Mouse (Mus musculus) urinary bladder, adult 18-20 months (tissue): ENCODE measurements around the gene Gm42674.

Source experiments
- DNase-seq, 2 experiments: peaks; one replicate each; pipeline ENCODE4 v3.0.0; 2022; ENCODE audit warnings: low spot score in 2 of 2, mixed read lengths in 2 of 2

The Gm42674 gene

DNA sequence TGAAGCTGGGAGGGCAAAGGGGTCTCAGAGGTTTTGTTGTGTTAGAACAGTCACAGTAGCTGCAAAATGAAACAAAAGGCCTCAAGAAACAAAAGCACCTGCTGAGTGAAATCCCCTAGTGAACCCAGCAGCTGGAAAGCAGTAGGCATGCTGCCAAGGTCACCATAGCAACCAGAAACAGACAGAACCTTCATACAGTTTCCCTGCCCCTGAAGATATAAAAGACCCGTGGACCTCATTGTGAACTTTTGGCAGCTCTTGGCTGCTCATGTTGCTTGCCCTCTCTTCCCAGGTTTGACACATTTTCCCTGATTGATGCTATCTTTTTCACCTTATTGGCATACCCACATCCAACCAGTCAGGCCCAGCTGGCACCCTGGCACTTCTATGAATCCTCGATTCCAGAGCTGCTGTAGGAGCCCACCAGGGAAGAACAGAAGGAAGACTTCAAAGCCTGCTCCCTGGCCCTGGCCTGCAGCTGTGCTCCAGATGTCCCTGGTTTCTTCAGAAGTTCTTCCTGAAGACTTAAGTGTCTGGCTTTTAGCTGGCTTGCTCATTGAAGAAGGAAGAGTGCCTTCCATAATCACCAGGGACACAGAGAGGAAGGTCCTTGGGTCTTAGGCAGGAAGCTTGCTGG is 21.8 kb downstream of the Gm42674 start:
- peak in 1 of 2 experiments; percentile 8 for DNase-seq

DNA sequence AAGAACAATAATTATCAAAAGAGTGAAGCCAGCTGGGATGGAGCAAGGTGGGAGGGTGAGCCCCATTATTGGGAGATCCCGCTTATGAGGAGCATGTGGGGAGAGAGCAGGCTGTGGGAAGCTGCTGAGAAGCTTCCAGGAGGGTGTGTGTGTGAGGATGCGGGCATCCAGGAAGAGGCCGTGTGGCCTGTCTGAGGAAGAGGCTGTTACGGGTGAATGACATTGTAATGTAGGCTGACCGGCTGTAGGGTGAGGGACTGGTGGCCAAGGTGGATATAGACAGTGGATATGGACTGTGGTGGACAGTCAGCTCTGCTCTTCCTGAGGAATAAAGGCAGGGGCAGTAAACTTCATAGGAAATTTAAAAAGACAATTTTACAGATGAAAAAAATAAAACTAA is 23.8 kb downstream of the Gm42674 start:
- DNase-seq: no peak

DNA sequence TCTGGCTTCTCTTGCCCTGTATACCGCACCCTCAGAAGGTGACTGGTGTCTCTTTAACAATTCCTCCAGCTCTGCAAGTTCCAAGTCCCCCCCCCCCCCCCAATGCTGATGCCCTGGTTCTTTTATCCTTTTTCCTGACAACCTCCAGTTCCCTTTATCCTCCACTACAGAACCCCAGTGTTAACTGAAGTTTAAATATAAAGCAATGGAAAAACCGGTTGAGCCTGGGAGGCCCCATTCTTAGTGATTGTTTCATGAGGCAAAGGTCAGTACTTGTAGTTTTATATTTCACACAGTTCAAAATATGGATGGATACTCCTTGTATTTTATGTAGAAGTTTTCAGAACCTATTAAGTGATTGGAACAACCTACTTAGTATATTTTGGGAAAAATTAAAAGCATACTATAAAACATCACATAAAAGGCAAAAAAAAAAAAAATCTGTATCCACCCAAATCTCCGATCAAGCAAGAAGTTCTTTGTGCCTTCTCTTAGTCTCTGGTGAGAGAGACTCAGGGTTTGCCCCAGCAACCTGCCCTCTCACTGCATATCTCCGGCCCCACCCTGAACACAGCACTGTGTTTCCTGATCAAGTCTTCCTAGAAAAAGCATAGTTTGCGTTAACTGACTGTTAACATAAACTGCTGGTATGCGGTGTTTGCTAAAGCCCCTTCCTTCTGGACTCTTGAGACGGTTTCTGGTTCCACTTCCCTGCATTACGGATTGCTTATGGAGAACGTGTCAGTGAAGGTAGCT is 24.7 kb downstream of the Gm42674 start:
- DNase-seq: peak in 1 of 2 experiments; percentile 4

DNA sequence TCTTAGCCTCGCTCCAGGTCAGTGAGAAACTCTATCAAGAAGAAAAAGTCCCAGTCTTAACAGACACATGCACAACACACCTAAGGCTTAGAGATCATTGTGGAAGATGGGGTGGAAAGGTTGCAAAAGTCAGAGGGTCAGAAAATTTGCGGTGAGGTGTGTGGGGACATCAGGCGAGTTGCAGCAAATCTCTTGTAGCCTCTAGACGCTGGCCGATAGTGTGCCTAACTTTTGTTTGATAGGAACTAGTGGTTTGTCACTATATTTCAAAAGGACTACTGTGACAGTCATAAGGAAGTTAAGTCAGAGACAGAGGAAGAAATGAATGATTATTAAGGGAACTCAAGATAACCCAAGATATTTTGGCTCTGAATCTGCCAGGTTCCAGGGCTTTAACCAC is 25.7 kb downstream of the Gm42674 start:
- no peak for DNase-seq

DNA sequence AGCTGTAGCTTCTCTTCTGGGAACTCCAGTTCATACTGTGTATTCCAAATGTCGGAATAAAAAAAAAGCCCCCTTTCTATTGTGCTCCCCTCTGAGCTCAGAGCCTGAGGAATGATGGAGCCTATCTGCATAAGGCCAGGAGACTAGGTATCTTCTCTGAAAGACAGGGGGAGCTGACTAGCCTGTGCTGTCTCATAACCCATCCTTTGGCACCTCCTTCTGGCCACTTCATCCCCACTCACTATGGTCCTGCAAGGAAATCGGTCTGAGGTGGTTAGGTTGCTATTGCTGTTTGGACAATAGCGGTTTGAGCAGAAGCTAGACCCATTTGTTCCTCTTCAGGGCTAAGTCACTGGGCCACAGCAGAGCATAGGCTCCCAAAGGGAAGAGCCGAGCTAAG is 26.1 kb downstream of the Gm42674 start:
- no peak for DNase-seq

DNA sequence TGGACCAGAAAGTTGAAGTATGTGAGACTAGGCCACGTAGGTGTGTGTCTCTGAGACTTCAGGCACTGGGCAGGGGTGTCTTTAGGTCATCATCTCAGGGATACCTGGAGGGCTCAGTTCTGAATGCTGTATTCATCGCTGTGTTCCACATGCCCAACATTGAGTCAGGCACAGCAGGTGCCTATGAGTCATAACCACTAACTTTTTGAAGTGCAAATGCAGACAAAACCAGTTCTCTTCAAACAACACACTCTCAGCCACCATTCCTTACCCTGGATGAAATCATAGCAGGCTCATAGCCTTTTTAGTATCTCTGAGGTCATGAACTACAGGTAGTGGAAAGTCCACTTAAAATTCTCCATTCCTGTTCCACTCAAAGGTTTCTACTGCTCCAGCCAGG is 27.6 kb downstream of the Gm42674 start:
- DNase-seq: no peak

DNA sequence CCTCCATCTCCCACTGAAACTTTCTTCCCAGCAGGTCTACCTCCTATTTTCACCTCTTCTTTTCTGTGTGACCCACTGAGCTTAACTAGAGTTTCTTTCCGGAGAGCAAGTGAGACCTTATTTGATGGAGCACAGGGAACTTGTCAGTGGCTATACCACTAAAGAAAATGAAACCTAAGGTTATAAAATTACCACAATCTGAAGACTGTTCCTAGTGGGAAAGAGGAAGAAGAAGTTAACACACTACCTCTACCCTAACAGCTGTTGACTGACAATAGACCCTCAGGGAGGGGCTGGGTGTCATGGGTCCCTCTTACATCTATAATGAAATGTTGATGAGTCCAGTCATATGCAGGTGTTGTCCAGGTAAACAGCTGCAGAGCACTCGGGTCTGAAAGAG is 30.3 kb downstream of the Gm42674 start:
- no peak for DNase-seq

GRCm38 (mm10) chr3:90638511-90639275 is 37.0 kb downstream of the Gm42674 start:
- no peak for DNase-seq

- no peak for DNase-seq
These were observed 37.9 kb downstream of the Gm42674 start for GRCm38 (mm10) chr3:90639511-90640154.

GRCm38 (mm10) chr3:90640981-90641380 is 39.3 kb downstream of the Gm42674 start:
- DNase-seq: no peak

DNA sequence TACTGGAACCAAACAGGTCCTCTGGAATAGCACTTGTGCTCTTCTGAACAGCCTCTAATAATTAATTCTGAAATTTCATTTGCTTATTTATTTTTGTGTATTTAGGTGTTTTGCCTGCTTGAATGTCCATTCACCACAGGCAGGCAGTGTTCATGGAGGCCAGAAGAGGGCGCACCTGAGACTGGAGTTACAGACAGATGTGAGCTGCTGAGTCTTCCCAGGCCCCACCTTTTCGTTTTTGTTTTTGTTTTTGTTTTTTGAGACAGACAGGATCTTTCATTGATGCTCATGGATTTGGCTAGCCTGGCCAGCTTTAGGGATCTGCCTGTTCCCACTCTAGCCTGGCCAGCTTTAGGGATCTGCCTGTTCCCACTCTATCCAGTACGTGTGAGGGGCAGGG is 42.5 kb downstream of the Gm42674 start:
- no peak for DNase-seq

- no peak for DNase-seq
These were observed 45.6 kb downstream of the Gm42674 start for GRCm38 (mm10) chr3:90647291-90647690.

GRCm38 (mm10) chr3:90648981-90649380 is 47.3 kb downstream of the Gm42674 start:
- DNase-seq: no peak

- no peak for DNase-seq
These were observed 48.1 kb downstream of the Gm42674 start for GRCm38 (mm10) chr3:90649832-90650231.

DNA sequence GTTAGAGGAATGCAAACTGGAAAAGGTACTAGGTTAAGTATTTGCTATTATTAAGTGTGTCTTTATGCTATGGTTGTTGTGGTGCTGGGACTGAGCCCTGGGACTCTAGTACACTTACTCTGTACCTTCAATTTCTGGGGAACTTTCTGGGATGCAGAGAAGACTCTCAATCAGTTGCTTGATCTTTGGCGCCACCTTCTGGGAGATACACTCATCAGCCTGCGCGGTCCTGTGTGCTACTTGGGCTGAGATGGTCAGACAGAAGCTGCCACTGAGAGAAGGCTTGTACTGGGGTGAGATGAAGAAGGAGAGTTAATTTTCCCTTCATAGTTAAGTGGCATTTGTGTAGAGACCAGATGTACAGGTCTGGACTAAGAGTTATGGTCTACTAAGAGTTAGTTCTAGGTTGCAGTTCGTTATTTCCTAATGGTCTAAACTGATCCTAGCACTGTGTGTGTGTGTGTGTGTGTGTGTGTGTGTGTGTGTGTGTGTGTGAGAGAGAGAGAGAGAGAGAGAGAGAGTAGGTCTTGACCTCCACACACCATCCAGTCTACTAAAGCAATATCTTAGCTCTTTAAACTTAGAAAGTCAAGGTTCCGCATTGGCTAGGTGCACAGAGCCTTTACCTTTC is 51.3 kb downstream of the Gm42674 start:
- peak; percentile 55 to 65 for DNase-seq

DNA sequence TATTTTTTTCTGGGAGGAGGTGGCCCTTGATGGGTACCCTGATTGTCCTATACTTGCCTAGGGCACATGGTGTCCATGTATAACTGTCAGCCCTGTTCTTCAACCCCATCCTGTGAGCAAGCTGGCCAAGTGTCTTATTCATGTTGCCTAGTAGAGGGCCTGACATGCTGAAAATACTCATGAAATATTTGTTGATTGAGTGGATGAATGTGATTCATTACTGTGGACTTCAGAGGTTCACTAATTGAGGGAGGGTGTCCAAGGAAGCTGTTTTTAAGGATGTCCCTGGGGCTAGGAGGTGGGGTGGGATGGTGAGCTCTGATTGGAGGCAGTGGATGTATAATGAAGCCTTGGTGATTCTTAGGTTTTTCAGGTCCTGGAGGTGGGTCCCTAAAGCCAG is 52.0 kb downstream of the Gm42674 start, which contains the start of gene S100a7a:
S100a7a (plus strand) TSS at position 301 of the 400 bp plus-strand sequence.
- DNase-seq: no peak
